In the genomic region with DNA sequence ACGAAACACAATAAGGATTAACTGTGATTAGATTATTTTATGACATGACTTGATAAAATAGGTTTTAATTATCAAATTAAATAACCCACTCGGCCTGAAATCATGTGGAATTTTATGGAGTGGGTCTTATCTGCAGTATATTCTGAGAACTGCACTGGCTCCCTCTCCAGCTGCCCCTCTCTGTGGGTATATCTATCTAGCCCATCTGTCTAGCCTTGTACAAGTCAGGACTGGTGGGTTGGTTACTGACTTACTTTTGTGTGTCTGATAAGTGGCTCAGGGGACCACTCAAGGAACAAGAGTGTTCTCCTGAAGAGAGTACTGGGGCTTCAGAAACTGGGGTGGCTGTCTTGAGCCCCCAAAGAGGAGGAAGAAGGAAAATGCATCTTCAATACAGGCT, we compare ENCODE assay signal across 19 mouse cellular contexts. TPM values are rescaled to one million over a fixed set of nuclear protein-coding genes. Genes with fewer than 3 reads are reported as not detected.
A peak's percentile ranks its signal among the peaks of the same experiment; 100 is the strongest.
DNase-seq lines count a peak whose midpoint lies in the region; ATAC-seq and TF ChIP-seq lines count a peak whose summit lies in the region.
"Had no signal": no experiment of that assay in that cellular context is flagged by ENCODE, and none has a peak within 500 bp of the region (broad histone marks: within the 10 kb centered on the region; RNA-seq: fewer than 3 reads in every experiment).

No protein-coding gene starts in this region.

- H3K27me3 ChIP-seq in MEL (ENCODE audit: control insufficient read depth in 1 of 2, insufficient read depth in 2 of 2, low read length in 2 of 2) = no peaks in the 10 kb centered on the region
- H3K27me3 ChIP-seq in liver, embryonic 13.5 days = no peaks in the 10 kb centered on the region
- H3K27me3 ChIP-seq in liver, postnatal 0 days (ENCODE audit: insufficient read depth, low read length) = no peaks in the 10 kb centered on the region
- no peaks in the 10 kb centered on the region for H3K27me3 ChIP-seq in thymus, adult 2 months (ENCODE audit: control insufficient read depth, insufficient read depth, low read length)
- H3K27me3 ChIP-seq: CH12.LX; embryonic facial prominence, embryonic 12.5 days; forebrain, embryonic 12.5 days; heart, embryonic 12.5 days; hindbrain, embryonic 15.5 days had no signal

- no peak overlapping the region for H3K4me3 ChIP-seq in MEL (ENCODE audit: control insufficient read depth in 1 of 2, insufficient read depth in 1 of 2, low read depth in 2 of 2, low read length in 2 of 2)
- H3K4me3 ChIP-seq in liver, embryonic 13.5 days (replicated peaks) = peak overlapping the region; percentile 4; the same call in 1 of the 2 replicates
- no peak overlapping the region for H3K4me3 ChIP-seq in liver, postnatal 0 days (ENCODE audit: low read depth, low read length)
- H3K4me3 ChIP-seq in thymus, adult 2 months (ENCODE audit: control insufficient read depth, insufficient read depth, low read length) = no peak overlapping the region
- H3K4me3 ChIP-seq: embryonic facial prominence, embryonic 12.5 days; forebrain, embryonic 12.5 days; heart, adult 2 months; heart, embryonic 12.5 days; hindbrain, embryonic 15.5 days had no signal

- H3K36me3 ChIP-seq in MEL (ENCODE audit: control insufficient read depth in 1 of 2, insufficient read depth in 2 of 2, low read length in 2 of 2) = peaks cover 0 to 3% of the 10 kb centered on the region in 2 experiments; a peak in 1 of 4 replicates
- H3K36me3 ChIP-seq in liver, embryonic 13.5 days = peaks cover 2% of the 10 kb centered on the region; the same call in 1 of the 2 replicates
- no peaks in the 10 kb centered on the region for H3K36me3 ChIP-seq in liver, postnatal 0 days (replicated peaks; ENCODE audit: insufficient read depth, low read length)
- H3K36me3 ChIP-seq in thymus, adult 2 months (ENCODE audit: control insufficient read depth, insufficient read depth, low read length) = no peaks in the 10 kb centered on the region
- H3K36me3 ChIP-seq: embryonic facial prominence, embryonic 12.5 days; heart, embryonic 12.5 days; hindbrain, embryonic 15.5 days had no signal

- 18% methylated on average over 2 of the region's 2 CpGs for WGBS in liver, embryonic 13.5 days (ENCODE audit: insufficient replicate concordance)
- WGBS in liver, postnatal 0 days (ENCODE audit: insufficient replicate concordance) = 40% methylated on average over 2 of the region's 2 CpGs
- WGBS in thymus, adult 2 months = 73% methylated on average over 2 of the region's 2 CpGs

- H3K4me2 ChIP-seq in liver, embryonic 13.5 days = peak overlapping the region; percentile 55
- no peak overlapping the region for H3K4me2 ChIP-seq in liver, postnatal 0 days (ENCODE audit: low read depth, low read length)
- H3K4me2 ChIP-seq: embryonic facial prominence, embryonic 12.5 days; forebrain, embryonic 12.5 days; heart, embryonic 12.5 days; hindbrain, embryonic 15.5 days had no signal

- TF ChIP-seq EP300 in MEL (IDR thresholded peaks at IDR 0.05; ENCODE audit: low read depth in 1 of 2, low read length in 2 of 2) = peak in 1 of 2 experiments; percentile 11; a peak in 1 of 4 replicates
- TF ChIP-seq EP300 in liver, postnatal 0 days (IDR thresholded peaks at IDR 0.05; ENCODE audit: low read depth) = peak; percentile 63

- 0 out of 2 replicates have a peak, but pooled peaks have one; percentile 31 for ATAC-seq in common myeloid progenitor, adult 5-6 weeks (replicated peaks; ENCODE audit: low read depth, poor library complexity, severe bottlenecking)
- peak; percentile 76 for ATAC-seq in liver, embryonic 13.5 days (ENCODE audit: low read depth)
- ATAC-seq in liver, postnatal 0 days = peak; percentile 63
- ATAC-seq: forebrain, embryonic 16.5 days had no signal

- no peak for TF ChIP-seq POLR2A in MEL (IDR thresholded peaks at IDR 0.05; ENCODE audit: control insufficient read depth in 1 of 2, insufficient read depth in 1 of 2, low read depth in 1 of 2, low read length in 2 of 2, poor library complexity in 1 of 2)
- no peak for TF ChIP-seq POLR2A in thymus, adult 2 months (IDR thresholded peaks at IDR 0.05; ENCODE audit: control insufficient read depth, extremely low read depth, insufficient read depth, low read length, poor library complexity)

- H3K4me1 ChIP-seq in MEL (ENCODE audit: control insufficient read depth in 1 of 2, insufficient read depth in 2 of 2, low read length in 2 of 2) = peaks cover 0 to 17% of the 10 kb centered on the region in 2 experiments; a peak in 2 of 4 replicates
- H3K4me1 ChIP-seq in liver, embryonic 13.5 days (replicated peaks) = peaks cover 73% of the 10 kb centered on the region
- peaks cover 6% of the 10 kb centered on the region for H3K4me1 ChIP-seq in liver, postnatal 0 days (ENCODE audit: insufficient read depth)
- no peaks in the 10 kb centered on the region for H3K4me1 ChIP-seq in thymus, adult 2 months (replicated peaks; ENCODE audit: control insufficient read depth, insufficient read depth, low read length)
- H3K4me1 ChIP-seq: embryonic facial prominence, embryonic 12.5 days; forebrain, embryonic 12.5 days; hindbrain, embryonic 15.5 days had no signal

- no peak for TF ChIP-seq CTCF in MEL (IDR thresholded peaks at IDR 0.05 in 2 of 3, conservative IDR thresholded peaks at IDR 0.05 in 1 of 3; ENCODE audit: control insufficient read depth in 1 of 3, insufficient read depth in 1 of 3, low read depth in 2 of 3, low read length in 3 of 3, poor library complexity in 1 of 3, severe bottlenecking in 1 of 3)
- TF ChIP-seq CTCF in liver, postnatal 0 days (IDR thresholded peaks at IDR 0.05; ENCODE audit: low read depth) = no peak
- TF ChIP-seq CTCF in thymus, adult 2 months (IDR thresholded peaks at IDR 0.05; ENCODE audit: borderline replicate concordance, control insufficient read depth, extremely low read depth, insufficient read depth, low read length, poor library complexity) = no peak

- H3K79me2 ChIP-seq in MEL (ENCODE audit: control insufficient read depth, insufficient read depth, low read length, poor library complexity) = no peaks in the 10 kb centered on the region

- no peaks in the 10 kb centered on the region for H3K9me3 ChIP-seq in MEL (replicated peaks; ENCODE audit: insufficient read depth, low read length)
- H3K9me3 ChIP-seq in liver, embryonic 13.5 days (replicated peaks) = no peaks in the 10 kb centered on the region
- H3K9me3 ChIP-seq in liver, postnatal 0 days (ENCODE audit: low read length) = no peaks in the 10 kb centered on the region
- H3K9me3 ChIP-seq: embryonic facial prominence, embryonic 12.5 days; forebrain, embryonic 12.5 days; heart, embryonic 12.5 days; hindbrain, embryonic 15.5 days had no signal

- no peak overlapping the region for H3K9ac ChIP-seq in MEL (ENCODE audit: control insufficient read depth, low read depth, low read length, poor library complexity, severe bottlenecking)
- peak overlapping the region; percentile 44 for H3K9ac ChIP-seq in liver, embryonic 13.5 days
- no peak overlapping the region for H3K9ac ChIP-seq in liver, postnatal 0 days (replicated peaks)
- H3K9ac ChIP-seq: embryonic facial prominence, embryonic 12.5 days; forebrain, embryonic 12.5 days; heart, embryonic 12.5 days; hindbrain, embryonic 15.5 days had no signal

- H3K27ac ChIP-seq in MEL (ENCODE audit: control insufficient read depth, low read depth, low read length) = no peak overlapping the region
- H3K27ac ChIP-seq in liver, embryonic 13.5 days = peak overlapping the region; percentile 89
- H3K27ac ChIP-seq in liver, postnatal 0 days (ENCODE audit: low read depth) = no peak overlapping the region; the same call in 1 of the 2 replicates
- H3K27ac ChIP-seq in thymus, adult 2 months (ENCODE audit: control insufficient read depth, insufficient read depth, low read length) = no peak overlapping the region
- H3K27ac ChIP-seq: embryonic facial prominence, embryonic 12.5 days; forebrain, embryonic 12.5 days; heart, adult 2 months; hindbrain, embryonic 15.5 days had no signal

- no peak for TF ChIP-seq RAD21 in MEL (IDR thresholded peaks at IDR 0.05; ENCODE audit: low read depth, low read length)

- DNase-seq in MEL (ENCODE audit: low read depth, low spot score) = peak; percentile 14
- no peak for DNase-seq in liver, embryonic 13.5 days
- no peak for DNase-seq in liver, postnatal 0 days
- DNase-seq in thymus, adult 2 months = no peak
- no peak for DNase-seq in thymus, postnatal 25 days
- DNase-seq in gastrocnemius, adult 18-20 months (ENCODE audit: low spot score) = no peak
- DNase-seq: adrenal gland, postnatal 25 days; cerebellum, adult 2 months; cerebellum, postnatal 10 days; gastrocnemius, postnatal 14 days; heart, adult 2 months; heart, postnatal 36 days had no signal

TF ChIP-seq in MEL, 35 proteins besides CTCF, POLR2A, EP300 and RAD21:
- TF ChIP-seq POLR2AphosphoS5 (IDR thresholded peaks at IDR 0.05; ENCODE audit: borderline replicate concordance, low read depth, low read length) (no peak), HCFC1 (IDR thresholded peaks at IDR 0.05; ENCODE audit: low read depth, low read length) (no peak), NELFE (IDR thresholded peaks at IDR 0.05; ENCODE audit: low read depth, low read length) (no peak), ZMIZ1 (IDR thresholded peaks at IDR 0.05; ENCODE audit: low read depth, low read length) (no peak), TBP (IDR thresholded peaks at IDR 0.05; ENCODE audit: low read depth, low read length) (no peak), NRF1 (IDR thresholded peaks at IDR 0.05; ENCODE audit: insufficient read depth, low read depth, low read length, poor library complexity, severe bottlenecking) (no peak), MYC (IDR thresholded peaks at IDR 0.05; ENCODE audit: low read depth, low read length) (no peak), KAT2A (conservative IDR thresholded peaks at IDR 0.05; ENCODE audit: low read depth, low read length) (no peak), ZC3H11A (IDR thresholded peaks at IDR 0.05; ENCODE audit: low read depth, low read length) (no peak), MXI1 (IDR thresholded peaks at IDR 0.05; ENCODE audit: low read depth, low read length) (no peak), MEF2A (IDR thresholded peaks at IDR 0.05; ENCODE audit: extremely low read depth, insufficient replicate concordance, low read depth, low read length, poor library complexity, severe bottlenecking) (no peak)

RNA-seq across cellular contexts. Expression of gene Iqsec1, which starts 18.7 kb away (rescaled TPM):
- total RNA-seq in MEL (2012; rRNA removed) = 14.8 and 15.6 TPM in 2 replicates
- 10 to 100 TPM; 30.8 to 73.4 TPM for polyA plus RNA-seq in MEL (2012; ENCODE audit: insufficient read depth in 1 of 2, insufficient read length in 2 of 2, low read depth in 1 of 2, low replicate concordance in 2 of 2, missing spikeins in 1 of 2)
- 4.0 and 13.9 TPM in 2 replicates for total RNA-seq in common myeloid progenitor, adult 5-6 weeks (2017)
- polyA plus RNA-seq in liver, embryonic 13.5 days (2015; fragmentation: Nextera tagmentation; extraction: Ambion mirVana) = 2.6 and 3.4 TPM in 2 replicates
- 4.0 and 4.2 TPM in 2 replicates for polyA plus RNA-seq in liver, postnatal 0 days (2015; fragmentation: Nextera tagmentation; extraction: Ambion mirVana)
- 124 and 178 TPM in 2 replicates for polyA plus RNA-seq in thymus, adult 2 months (2012; rRNA removed)
- total RNA-seq in gastrocnemius, adult 18-20 months (2021) = 100 to 1,000 TPM; 107 to 124 TPM
